Mouse (Mus musculus): ENCODE measurements around the gene Tmem60.
A peak's percentile ranks its signal among the peaks of the same experiment; 100 is the strongest.

Gene Tmem60

DNA sequence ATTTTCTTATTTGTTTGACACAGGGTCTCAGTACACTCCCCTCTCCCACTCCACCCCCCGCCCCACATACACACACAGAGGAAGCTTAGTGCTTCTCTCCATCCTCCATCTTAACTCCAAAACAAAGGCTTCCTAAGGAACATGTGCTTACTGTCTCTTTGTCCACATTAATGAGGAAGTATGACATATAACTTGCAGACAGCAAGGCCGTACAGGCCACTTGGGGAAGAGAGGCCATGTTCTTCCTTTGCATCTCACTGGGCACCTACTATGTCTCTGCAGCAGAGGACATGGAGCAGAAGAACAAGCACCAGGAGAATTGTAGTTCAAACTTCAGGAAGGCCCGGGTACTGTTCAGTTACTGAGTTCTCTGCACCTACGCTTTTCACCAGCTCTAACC lies 21.4 kb upstream of the Tmem60 start:
- no peak for TF ChIP-seq CTCF (conservative IDR thresholded peaks at IDR 0.05; ENCODE audit: low read length)
- TF ChIP-seq NANOG (IDR thresholded peaks at IDR 0.05; ENCODE audit: borderline replicate concordance, low read length): no peak
- no peak for TF ChIP-seq POU5F1 (IDR thresholded peaks at IDR 0.05; ENCODE audit: borderline replicate concordance, low read length)

DNA sequence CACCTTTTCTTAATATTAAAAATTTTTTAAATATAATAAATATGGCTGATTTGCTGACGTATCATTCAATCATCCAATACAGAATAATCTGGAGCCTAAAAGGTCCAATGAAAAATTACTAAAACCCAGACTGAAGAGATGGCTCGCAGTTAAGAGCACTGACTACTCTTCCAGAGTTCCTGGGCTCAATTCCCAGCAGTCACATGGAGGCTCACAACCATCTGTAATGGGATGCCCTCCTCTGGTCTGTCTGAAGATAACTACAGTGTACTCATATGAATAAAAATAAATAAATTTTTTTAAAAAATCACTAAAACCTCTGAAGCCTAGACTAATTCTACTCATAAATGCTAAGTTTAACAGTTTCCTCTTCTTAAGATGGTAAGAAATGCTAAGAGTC lies 20.1 kb upstream of the Tmem60 start:
- Histone ChIP-seq H3K9me3 (ENCODE audit: low read length) (no peaks in the 10 kb centered on the region), H3K4me3 (replicated peaks; ENCODE audit: low read length) (no peak overlapping the region), H3K27me3 (ENCODE audit: insufficient read depth, low read length) (no peaks in the 10 kb centered on the region), H3K36me3 (ENCODE audit: insufficient read depth, low read length) (peaks cover 9% of the 10 kb centered on the region), H3K4me1 (replicated peaks; ENCODE audit: low read depth, low read length) (peaks cover 20% of the 10 kb centered on the region)
- TF ChIP-seq NANOG (IDR thresholded peaks at IDR 0.05; ENCODE audit: borderline replicate concordance, low read length): no peak
- no peak for TF ChIP-seq CTCF (conservative IDR thresholded peaks at IDR 0.05; ENCODE audit: low read length)
- no peak for TF ChIP-seq POU5F1 (IDR thresholded peaks at IDR 0.05; ENCODE audit: borderline replicate concordance, low read length)

More for the DNA sequence above, 21.4 kb upstream of the Tmem60 start:
- H3K4me3 ChIP-seq (replicated peaks; ENCODE audit: low read length): no peak overlapping the region
- H3K9me3 ChIP-seq (ENCODE audit: low read length): no peaks in the 10 kb centered on the region
- H3K36me3 ChIP-seq (ENCODE audit: insufficient read depth, low read length): peaks cover 9% of the 10 kb centered on the region
- H3K27me3 ChIP-seq (ENCODE audit: insufficient read depth, low read length): no peaks in the 10 kb centered on the region
- H3K4me1 ChIP-seq (replicated peaks; ENCODE audit: low read depth, low read length): peaks cover 14% of the 10 kb centered on the region

DNA sequence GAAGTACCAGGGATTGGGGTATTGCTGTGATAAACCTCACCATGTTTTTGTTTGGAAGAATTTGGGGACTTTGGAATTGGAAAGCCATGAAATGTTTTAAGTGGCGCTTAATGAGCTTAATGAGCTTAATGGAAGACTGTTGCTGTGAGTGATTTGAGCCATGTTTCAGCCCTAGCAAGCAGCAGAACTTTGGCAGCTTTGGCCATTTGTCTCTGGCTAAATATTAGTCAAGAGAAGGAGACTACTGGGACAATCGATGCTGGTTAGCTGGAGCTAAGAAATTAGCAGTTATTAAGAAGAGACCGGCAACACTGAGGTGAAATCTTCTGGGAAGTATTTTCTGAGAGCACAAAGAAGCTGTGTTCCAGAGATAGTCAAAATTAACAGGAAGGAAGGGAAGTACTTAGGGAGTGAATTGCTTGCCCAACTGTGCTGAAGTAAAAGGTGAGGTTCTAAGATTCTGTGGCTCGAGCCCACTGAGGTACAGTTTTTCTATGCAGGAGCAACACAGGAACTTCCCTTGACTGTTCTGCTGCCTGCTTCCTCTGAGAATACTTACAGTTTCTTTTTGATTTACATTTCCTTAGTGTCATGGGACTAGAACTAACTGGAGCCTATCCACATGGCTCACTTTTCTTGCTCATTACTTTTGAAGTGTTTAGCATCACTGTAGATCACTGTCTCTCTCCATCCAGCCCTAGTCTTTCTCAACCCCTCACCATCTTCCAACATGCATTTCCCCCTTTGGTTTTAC lies 17.6 kb upstream of the Tmem60 start:
- H3K27me3 ChIP-seq (ENCODE audit: insufficient read depth, low read length): no peaks in the 10 kb centered on the region
- H3K4me3 ChIP-seq (replicated peaks; ENCODE audit: low read length): no peak overlapping the region
- peaks cover 21% of the 10 kb centered on the region for H3K4me1 ChIP-seq (replicated peaks; ENCODE audit: low read depth, low read length)
- peaks cover under 1% of the 10 kb centered on the region; the same call in 1 of the 2 replicates for H3K36me3 ChIP-seq (ENCODE audit: insufficient read depth, low read length)
- no peak for TF ChIP-seq POU5F1 (IDR thresholded peaks at IDR 0.05; ENCODE audit: borderline replicate concordance, low read length)
- no peak for TF ChIP-seq CTCF (conservative IDR thresholded peaks at IDR 0.05; ENCODE audit: low read length)
- TF ChIP-seq NANOG (IDR thresholded peaks at IDR 0.05; ENCODE audit: borderline replicate concordance, low read length): no peak
- H3K9me3 ChIP-seq (ENCODE audit: low read length): no peaks in the 10 kb centered on the region

DNA sequence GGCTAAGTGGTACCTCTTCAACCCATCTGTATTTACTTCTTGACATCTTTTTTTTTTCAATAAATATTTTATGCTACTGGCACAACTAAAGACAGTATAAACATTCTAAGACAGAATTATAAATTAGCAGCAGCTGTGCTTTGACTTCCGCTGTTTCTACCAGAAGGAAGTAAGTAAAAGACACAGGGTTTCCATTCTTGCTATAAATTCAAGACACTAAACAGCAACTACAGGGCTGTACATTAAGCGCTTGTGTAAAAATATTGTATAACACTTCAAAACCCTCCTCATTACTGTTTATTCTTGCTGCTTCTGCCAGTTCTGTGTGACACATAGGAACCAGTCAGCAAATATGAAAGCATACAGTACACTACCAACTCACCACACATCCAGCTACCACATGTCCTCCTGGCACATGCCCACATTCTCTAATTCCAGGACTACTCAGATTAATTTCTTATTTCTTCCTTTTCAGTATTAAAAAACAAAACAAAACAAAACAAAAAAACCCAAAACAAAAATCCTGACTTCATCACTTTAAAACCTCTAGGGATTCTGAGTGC lies 16.7 kb upstream of the Tmem60 start:
- H3K9me3 ChIP-seq (ENCODE audit: low read length): no peaks in the 10 kb centered on the region
- no peak for TF ChIP-seq POU5F1 (IDR thresholded peaks at IDR 0.05; ENCODE audit: borderline replicate concordance, low read length)
- H3K27me3 ChIP-seq (ENCODE audit: insufficient read depth, low read length): no peaks in the 10 kb centered on the region
- H3K4me1 ChIP-seq (replicated peaks; ENCODE audit: low read depth, low read length): peaks cover 22% of the 10 kb centered on the region
- no peaks in the 10 kb centered on the region for H3K36me3 ChIP-seq (ENCODE audit: insufficient read depth, low read length)
- H3K4me3 ChIP-seq (replicated peaks; ENCODE audit: low read length): no peak overlapping the region

DNA sequence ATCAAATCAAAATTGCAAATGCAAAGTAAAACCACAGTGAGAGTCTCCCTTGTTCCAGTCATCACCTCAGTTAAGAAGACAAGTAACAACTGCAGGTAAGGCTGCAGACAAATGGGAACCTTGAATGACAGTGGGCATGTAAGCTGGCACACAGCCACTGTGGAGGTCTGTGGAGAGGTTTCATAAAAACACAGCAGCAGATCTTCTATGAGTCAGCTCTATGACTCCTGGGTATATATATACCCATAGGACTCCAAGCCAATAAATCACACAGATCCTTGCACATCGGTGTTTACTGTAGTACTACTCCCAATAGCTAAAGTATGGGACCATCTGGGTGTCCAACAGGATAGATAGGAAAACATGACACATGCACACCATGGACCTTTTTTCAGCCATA lies 8.8 kb upstream of the Tmem60 start:
- H3K27me3 ChIP-seq (ENCODE audit: insufficient read depth, low read length): no peaks in the 10 kb centered on the region
- no peak for TF ChIP-seq NANOG (IDR thresholded peaks at IDR 0.05; ENCODE audit: borderline replicate concordance, low read length)
- TF ChIP-seq CTCF (conservative IDR thresholded peaks at IDR 0.05; ENCODE audit: low read length): no peak
- no peak for TF ChIP-seq POU5F1 (IDR thresholded peaks at IDR 0.05; ENCODE audit: borderline replicate concordance, low read length)
- H3K36me3 ChIP-seq (ENCODE audit: insufficient read depth, low read length): no peaks in the 10 kb centered on the region
- no peak overlapping the region for H3K4me3 ChIP-seq (replicated peaks; ENCODE audit: low read length)
- H3K9me3 ChIP-seq (ENCODE audit: low read length): no peaks in the 10 kb centered on the region
- peaks cover 27% of the 10 kb centered on the region for H3K4me1 ChIP-seq (replicated peaks; ENCODE audit: low read depth, low read length)

DNA sequence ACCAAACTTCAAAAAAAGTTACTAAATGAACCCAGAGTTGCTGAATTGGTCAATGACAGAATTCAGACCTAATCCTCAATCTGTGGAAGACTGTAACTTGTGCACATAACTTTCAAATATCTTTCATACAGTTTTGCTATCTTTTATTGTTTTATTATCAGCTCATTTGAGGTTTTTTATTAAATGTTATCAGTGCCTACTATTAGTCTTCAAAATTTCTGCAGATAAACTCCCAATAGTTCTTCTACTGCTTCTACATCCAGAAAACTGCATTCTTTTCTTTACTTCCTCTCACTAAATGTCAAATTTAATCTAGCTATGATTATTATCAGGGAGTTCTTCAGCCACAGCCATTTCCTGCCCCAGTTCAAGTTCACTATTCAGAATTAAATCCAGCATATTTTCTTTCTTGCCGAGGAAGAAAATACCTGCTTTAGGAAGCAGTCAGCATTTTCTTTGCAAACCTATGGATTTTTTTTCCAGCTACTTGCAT lies 5.0 kb upstream of the Tmem60 start:
- H3K27me3 ChIP-seq (ENCODE audit: insufficient read depth, low read length): no peaks in the 10 kb centered on the region

DNA sequence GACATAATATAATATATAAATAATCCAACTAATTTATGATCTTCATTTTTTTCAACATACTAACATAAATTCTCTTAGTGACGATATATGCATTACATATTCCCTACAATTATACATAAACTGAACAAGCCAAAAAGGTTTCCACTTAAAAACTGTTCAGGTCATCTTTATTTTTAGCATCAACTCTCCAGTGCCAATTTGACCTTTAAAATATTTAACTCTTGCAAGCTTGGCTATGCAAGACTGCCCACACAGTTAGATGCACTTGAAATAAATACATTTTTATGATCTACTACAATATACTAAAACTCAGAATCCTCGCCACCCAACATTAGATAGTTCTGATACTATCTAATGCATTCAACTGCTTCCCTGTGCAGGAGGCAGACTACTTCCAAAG lies 1.6 kb upstream of the Tmem60 start:
- Histone ChIP-seq H3K4me1 (replicated peaks; ENCODE audit: low read depth, low read length) (peaks cover 60% of the 10 kb centered on the region), H3K9me3 (ENCODE audit: low read length) (no peaks in the 10 kb centered on the region), H3K4me3 (replicated peaks; ENCODE audit: low read length) (peak overlapping the region; percentile 96), H3K27me3 (ENCODE audit: insufficient read depth, low read length) (no peaks in the 10 kb centered on the region), H3K36me3 (ENCODE audit: insufficient read depth, low read length) (peaks cover 3% of the 10 kb centered on the region)
- no peak for TF ChIP-seq POU5F1 (IDR thresholded peaks at IDR 0.05; ENCODE audit: borderline replicate concordance, low read length)
- no peak for TF ChIP-seq CTCF (conservative IDR thresholded peaks at IDR 0.05; ENCODE audit: low read length)
- no peak for TF ChIP-seq NANOG (IDR thresholded peaks at IDR 0.05; ENCODE audit: borderline replicate concordance, low read length)

More for the DNA sequence above, 5.0 kb upstream of the Tmem60 start:
- TF ChIP-seq CTCF (conservative IDR thresholded peaks at IDR 0.05; ENCODE audit: low read length) (no peak), POU5F1 (IDR thresholded peaks at IDR 0.05; ENCODE audit: borderline replicate concordance, low read length) (no peak), NANOG (IDR thresholded peaks at IDR 0.05; ENCODE audit: borderline replicate concordance, low read length) (no peak)
- no peaks in the 10 kb centered on the region for H3K9me3 ChIP-seq (ENCODE audit: low read length)
- H3K36me3 ChIP-seq (ENCODE audit: insufficient read depth, low read length): no peaks in the 10 kb centered on the region; the same call in 1 of the 2 replicates
- H3K4me1 ChIP-seq (replicated peaks; ENCODE audit: low read depth, low read length): peaks cover 42% of the 10 kb centered on the region
- H3K4me3 ChIP-seq (replicated peaks; ENCODE audit: low read length): no peak overlapping the region

DNA sequence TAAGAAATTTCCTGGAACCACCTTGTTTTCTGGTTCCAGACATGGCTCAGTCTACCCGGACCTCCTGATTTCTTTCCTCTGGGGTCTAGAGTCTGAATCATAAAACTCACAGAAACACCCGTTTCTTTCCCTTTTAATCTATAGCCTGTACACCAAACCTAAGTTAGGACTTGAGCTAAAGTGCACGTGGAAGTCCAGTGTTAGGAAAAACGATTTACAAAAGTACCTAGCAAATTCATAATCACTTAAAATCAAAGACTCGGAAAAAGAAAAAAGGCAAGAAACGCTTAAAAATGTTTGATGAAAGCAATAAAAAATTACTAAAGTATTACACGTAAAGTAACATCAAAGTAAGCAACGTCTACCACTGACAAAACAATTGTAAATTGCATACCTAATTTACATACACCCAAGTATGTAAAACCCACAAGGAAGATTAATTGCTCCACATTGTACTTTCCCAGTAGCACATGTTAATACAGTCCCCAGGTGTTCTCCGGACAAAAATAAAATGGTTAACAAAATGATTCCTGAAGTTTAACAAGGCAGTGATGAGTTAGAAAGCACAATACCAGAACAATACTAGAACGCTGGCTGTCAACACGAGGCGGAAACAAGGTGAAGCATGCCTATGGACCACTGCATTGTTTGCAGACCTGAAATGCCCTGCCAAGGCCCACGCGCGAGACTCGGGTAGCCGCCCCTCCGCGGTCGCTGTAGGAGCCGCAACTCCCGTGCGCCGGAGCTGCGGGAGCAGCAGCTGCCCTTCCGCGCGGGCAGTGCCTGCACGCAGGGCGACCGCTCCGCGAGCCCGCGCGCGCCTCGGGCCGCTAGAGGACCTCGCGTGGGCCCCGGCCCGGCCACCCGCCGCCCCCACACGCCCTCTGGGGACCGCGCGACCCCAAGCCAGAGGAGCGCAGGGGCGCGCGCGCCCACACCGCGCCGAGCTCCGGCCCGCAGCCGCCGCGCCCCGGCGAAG lies 905 bp upstream of the Tmem60 start:
- peak overlapping the region; percentile 96 for H3K4me3 ChIP-seq (replicated peaks; ENCODE audit: low read length)
- no peaks in the 10 kb centered on the region for H3K9me3 ChIP-seq (ENCODE audit: low read length)
- H3K4me1 ChIP-seq (replicated peaks; ENCODE audit: low read depth, low read length): peaks cover 60% of the 10 kb centered on the region
- H3K36me3 ChIP-seq (ENCODE audit: insufficient read depth, low read length): peaks cover 10% of the 10 kb centered on the region
- H3K27me3 ChIP-seq (ENCODE audit: insufficient read depth, low read length): no peaks in the 10 kb centered on the region
- no peak for TF ChIP-seq CTCF (conservative IDR thresholded peaks at IDR 0.05; ENCODE audit: low read length)
- TF ChIP-seq NANOG (IDR thresholded peaks at IDR 0.05; ENCODE audit: borderline replicate concordance, low read length): no peak
- no peak for TF ChIP-seq POU5F1 (IDR thresholded peaks at IDR 0.05; ENCODE audit: borderline replicate concordance, low read length)
